Mouse (Mus musculus): Measurements from ENCODE around the gene Unk. TPM values are rescaled to one million over a fixed set of nuclear protein-coding genes. Genes with fewer than 3 reads are reported as not detected.

Gene Unk
- polyA plus RNA-seq, 1 experiment from 2014 or later = 7.4 TPM

- H3K9me3 ChIP-seq (ENCODE audit: control insufficient read depth) = no peaks in the 10 kb centered on the region
- H3K4me3 ChIP-seq (ENCODE audit: low read depth, low read length) = no peak overlapping the region
- WGBS = 100% methylated on average over 1 of the region's 1 CpGs
- no peaks in the 10 kb centered on the region for H3K27me3 ChIP-seq (replicated peaks; ENCODE audit: control insufficient read depth, insufficient read depth, low read length)
- H3K4me2 ChIP-seq (replicated peaks; ENCODE audit: low read depth) = no peak overlapping the region
- ATAC-seq = no peak
- no peaks in the 10 kb centered on the region for H3K4me1 ChIP-seq (replicated peaks; ENCODE audit: control insufficient read depth, insufficient read depth, low read length)
- H3K36me3 ChIP-seq (ENCODE audit: control insufficient read depth, insufficient read depth) = peaks cover 32% of the 10 kb centered on the region
- no peak overlapping the region for H3K9ac ChIP-seq (ENCODE audit: low read depth, low read length)
- no peak overlapping the region for H3K27ac ChIP-seq (ENCODE audit: low read depth, low read length)
- no peak for TF ChIP-seq CTCF (IDR thresholded peaks at IDR 0.05; ENCODE audit: low read depth)
Observed at GRCm38 (mm10) chr11:116043286-116043685, 13.2 kb downstream of the Unk start.

- Histone ChIP-seq H3K4me2 (replicated peaks; ENCODE audit: low read depth) (no peak overlapping the region), H3K27me3 (replicated peaks; ENCODE audit: control insufficient read depth, insufficient read depth, low read length) (no peaks in the 10 kb centered on the region), H3K4me3 (ENCODE audit: low read depth, low read length) (no peak overlapping the region), H3K4me1 (replicated peaks; ENCODE audit: control insufficient read depth, insufficient read depth, low read length) (no peaks in the 10 kb centered on the region), H3K36me3 (ENCODE audit: control insufficient read depth, insufficient read depth) (peaks cover 41% of the 10 kb centered on the region), H3K9me3 (ENCODE audit: control insufficient read depth) (no peaks in the 10 kb centered on the region), H3K9ac (ENCODE audit: low read depth, low read length) (no peak overlapping the region), H3K27ac (ENCODE audit: low read depth, low read length) (no peak overlapping the region)
- no peak for TF ChIP-seq CTCF (IDR thresholded peaks at IDR 0.05; ENCODE audit: low read depth)
- no peak for ATAC-seq
- 92% methylated on average over 6 of the region's 6 CpGs for WGBS
Observed at GRCm38 (mm10) chr11:116045173-116045572, 15.1 kb downstream of the Unk start.

- no peak overlapping the region for H3K4me3 ChIP-seq (ENCODE audit: low read depth, low read length)
- H3K9ac ChIP-seq (ENCODE audit: low read depth, low read length) = no peak overlapping the region
- H3K27ac ChIP-seq (ENCODE audit: low read depth, low read length) = no peak overlapping the region
- H3K36me3 ChIP-seq (ENCODE audit: control insufficient read depth, insufficient read depth) = peaks cover 77% of the 10 kb centered on the region
- no peak for TF ChIP-seq CTCF (IDR thresholded peaks at IDR 0.05; ENCODE audit: low read depth)
- no peaks in the 10 kb centered on the region for H3K27me3 ChIP-seq (replicated peaks; ENCODE audit: control insufficient read depth, insufficient read depth, low read length)
- no peaks in the 10 kb centered on the region for H3K9me3 ChIP-seq (ENCODE audit: control insufficient read depth)
- no peak for ATAC-seq
- no peak overlapping the region for H3K4me2 ChIP-seq (replicated peaks; ENCODE audit: low read depth)
- 89% methylated on average over 2 of the region's 2 CpGs for WGBS
- no peaks in the 10 kb centered on the region for H3K4me1 ChIP-seq (replicated peaks; ENCODE audit: control insufficient read depth, insufficient read depth, low read length)
Observed at GRCm38 (mm10) chr11:116049610-116050009, 19.5 kb downstream of the Unk start.

GRCm38 (mm10) chr11:116050196-116050595 lies 20.1 kb downstream of the Unk start:
- Histone ChIP-seq H3K4me2 (replicated peaks; ENCODE audit: low read depth) (no peak overlapping the region), H3K9me3 (ENCODE audit: control insufficient read depth) (no peaks in the 10 kb centered on the region), H3K27me3 (replicated peaks; ENCODE audit: control insufficient read depth, insufficient read depth, low read length) (no peaks in the 10 kb centered on the region), H3K4me1 (replicated peaks; ENCODE audit: control insufficient read depth, insufficient read depth, low read length) (no peaks in the 10 kb centered on the region), H3K9ac (ENCODE audit: low read depth, low read length) (no peak overlapping the region), H3K4me3 (ENCODE audit: low read depth, low read length) (no peak overlapping the region), H3K27ac (ENCODE audit: low read depth, low read length) (no peak overlapping the region), H3K36me3 (ENCODE audit: control insufficient read depth, insufficient read depth) (peaks cover 83% of the 10 kb centered on the region)
- 82% methylated on average over 4 of the region's 4 CpGs for WGBS
- no peak for ATAC-seq
- no peak for TF ChIP-seq CTCF (IDR thresholded peaks at IDR 0.05; ENCODE audit: low read depth)

GRCm38 (mm10) chr11:116053510-116054229 lies 23.5 kb downstream of the Unk start:
- H3K4me3 ChIP-seq (ENCODE audit: low read depth, low read length) = no peak overlapping the region
- H3K9me3 ChIP-seq (ENCODE audit: control insufficient read depth) = no peaks in the 10 kb centered on the region
- WGBS = 92% methylated on average over 9 of the region's 9 CpGs
- no peaks in the 10 kb centered on the region for H3K4me1 ChIP-seq (replicated peaks; ENCODE audit: control insufficient read depth, insufficient read depth, low read length)
- H3K4me2 ChIP-seq (replicated peaks; ENCODE audit: low read depth) = no peak overlapping the region
- no peak overlapping the region for H3K9ac ChIP-seq (ENCODE audit: low read depth, low read length)
- no peaks in the 10 kb centered on the region for H3K27me3 ChIP-seq (replicated peaks; ENCODE audit: control insufficient read depth, insufficient read depth, low read length)
- H3K36me3 ChIP-seq (ENCODE audit: control insufficient read depth, insufficient read depth) = peaks cover 97% of the 10 kb centered on the region
- H3K27ac ChIP-seq (ENCODE audit: low read depth, low read length) = no peak overlapping the region
- no peak for TF ChIP-seq CTCF (IDR thresholded peaks at IDR 0.05; ENCODE audit: low read depth)
- no peak for ATAC-seq

- Histone ChIP-seq H3K4me3 (ENCODE audit: low read depth, low read length) (no peak overlapping the region), H3K9ac (ENCODE audit: low read depth, low read length) (no peak overlapping the region), H3K36me3 (ENCODE audit: control insufficient read depth, insufficient read depth) (peaks cover 92% of the 10 kb centered on the region), H3K27me3 (replicated peaks; ENCODE audit: control insufficient read depth, insufficient read depth, low read length) (no peaks in the 10 kb centered on the region), H3K9me3 (ENCODE audit: control insufficient read depth) (no peaks in the 10 kb centered on the region), H3K4me1 (replicated peaks; ENCODE audit: control insufficient read depth, insufficient read depth, low read length) (0 out of 2 replicates have a peak, but pooled peaks cover 4% of the 10 kb centered on the region), H3K4me2 (replicated peaks; ENCODE audit: low read depth) (no peak overlapping the region), H3K27ac (ENCODE audit: low read depth, low read length) (no peak overlapping the region)
- ATAC-seq = no peak
- 93% methylated on average over 11 of the region's 11 CpGs for WGBS
- TF ChIP-seq CTCF (IDR thresholded peaks at IDR 0.05; ENCODE audit: low read depth) = no peak
Observed at GRCm38 (mm10) chr11:116055873-116056272, 25.8 kb downstream of the Unk start.
